Mouse (Mus musculus) lung, embryonic 15.5 days (tissue): ENCODE data around the gene Brwd1. TPM values are rescaled to one million over a fixed set of nuclear protein-coding genes. Genes with fewer than 3 reads are reported as not detected.
"Not testable (repeated sequence)": the region's sequence is repeated elsewhere in the genome, so short reads cannot be mapped to it uniquely, and the experiment has no call there.

Experiments
- ATAC-seq: fragments of 200-750 bp; cut with Nextera tagmentation; 2 replicates; pipeline ENCODE4 v1.8.0; 2017; ENCODE audit warnings: moderate number of reproducible peaks, borderline replicate concordance; ENCODE audit not compliant: low FRiP score, low TSS enrichment; ENCODE audit errors: extremely low read depth
- H3K27ac ChIP-seq: fragments of 300-500 bp; sonication (generic); 2 replicates; pipeline ENCODE4 v1.5.1; 2015; ENCODE audit warnings: moderate library complexity, mild to moderate bottlenecking, inconsistent platforms
- H3K27me3 ChIP-seq: fragments of 300-500 bp; sonication (generic); 2 replicates; pipeline ENCODE4 v1.6.1; 2015; ENCODE audit warnings: inconsistent platforms
- H3K36me3 ChIP-seq: fragments of 300-500 bp; sonication (generic); 2 replicates; pipeline ENCODE4 v1.6.1; 2015; ENCODE audit warnings: inconsistent platforms
- H3K4me1 ChIP-seq: fragments of 300-500 bp; sonication (generic); 2 replicates; pipeline ENCODE4 v1.6.1; 2015; ENCODE audit warnings: inconsistent platforms
- H3K4me2 ChIP-seq: fragments of 300-500 bp; sonication (generic); 2 replicates; pipeline ENCODE4 v1.6.1; 2015; ENCODE audit warnings: inconsistent platforms, mild to moderate bottlenecking, moderate library complexity
- H3K4me3 ChIP-seq: fragments of 300-500 bp; sonication (generic); 2 replicates; pipeline ENCODE4 v1.5.1; 2015; ENCODE audit warnings: mild to moderate bottlenecking, inconsistent platforms
- H3K9ac ChIP-seq: fragments of 300-500 bp; sonication (generic); 2 replicates; pipeline ENCODE4 v1.6.1; 2015; ENCODE audit warnings: inconsistent platforms
- H3K9me3 ChIP-seq: fragments of 300-500 bp; sonication (generic); 2 replicates; pipeline ENCODE4 v1.6.1; 2016; ENCODE audit warnings: inconsistent platforms
- WGBS: fragments of 180-500 bp; shearing (Covaris S2); methylation state at CpG from one replicate; pipeline ENCODE4 v1.1.7; 2015; 5-methylcytosine and 5-hydroxymethylcytosine counted together
- polyA plus RNA-seq: library from polyadenylated mRNA; unstranded; fragments of >200 nt; fragmentation: Nextera tagmentation; extraction: Ambion mirVana; gene quantifications from 2 replicates; pipeline ENCODE4 v1.2.1, GENCODE M21; 2015

Gene Brwd1
- polyA plus RNA-seq, 1 experiment from 2014 or later, result 81.5 TPM

DNA sequence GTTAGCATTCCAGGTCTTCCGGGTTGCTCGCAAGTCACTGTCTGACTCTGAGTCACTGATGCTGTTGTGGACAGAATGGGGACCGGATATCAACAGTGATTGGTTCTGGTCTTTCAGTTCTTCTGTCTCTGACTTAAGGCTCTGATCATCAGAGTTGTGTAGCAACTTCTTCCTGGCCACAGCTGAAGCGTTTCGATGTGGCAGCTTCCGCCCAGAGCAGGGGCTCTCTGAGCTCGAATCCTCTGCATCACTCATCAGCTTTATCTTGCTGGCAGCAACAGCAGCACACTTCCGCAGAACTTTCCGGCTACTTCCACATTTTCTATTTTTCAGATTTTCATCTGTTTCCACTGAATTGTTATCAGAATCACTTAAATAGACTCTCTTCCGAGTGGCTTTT is 78.0 kb downstream of the Brwd1 start:
- no CpG with 5 or more reads among the region's 10 CpGs for WGBS

DNA sequence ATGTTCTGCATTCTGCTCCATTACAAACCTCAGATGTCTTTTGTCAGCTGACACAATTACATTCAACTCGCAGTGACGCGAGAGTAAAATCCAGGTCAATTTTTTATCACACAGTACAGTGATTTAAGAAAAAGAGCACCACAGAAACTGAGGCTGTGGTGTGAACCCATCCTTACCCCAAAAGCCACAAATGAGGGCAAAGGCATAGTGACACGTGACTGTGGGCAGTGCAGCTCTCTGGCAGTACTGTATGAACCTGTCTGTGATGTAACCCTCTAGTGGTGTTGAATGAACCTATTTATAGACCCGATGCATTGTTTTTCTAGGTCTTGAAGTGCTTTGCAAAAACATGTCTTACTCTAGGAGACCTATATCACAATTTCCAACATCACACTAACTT is 83.0 kb downstream of the Brwd1 start:
- Histone ChIP-seq H3K4me3 (no peak overlapping the region), H3K27me3 (no peaks in the 10 kb centered on the region), H3K4me2 (no peak overlapping the region), H3K9me3 (no peaks in the 10 kb centered on the region), H3K9ac (no peak overlapping the region), H3K36me3 (peaks cover 53% of the 10 kb centered on the region), H3K4me1 (no peaks in the 10 kb centered on the region), H3K27ac (no peak overlapping the region)
- ATAC-seq, result no peak
- 75% methylated on average over 5 of the region's 5 CpGs for WGBS

More for the DNA sequence above, 78.0 kb downstream of the Brwd1 start:
- H3K4me3 ChIP-seq, H3K9ac ChIP-seq, H3K9me3 ChIP-seq, H3K27ac ChIP-seq, H3K4me2 ChIP-seq, ATAC-seq, H3K27me3 ChIP-seq, H3K4me1 ChIP-seq: not testable (repeated sequence)
- H3K36me3 ChIP-seq, result peaks cover 41% of the 10 kb centered on the region

DNA sequence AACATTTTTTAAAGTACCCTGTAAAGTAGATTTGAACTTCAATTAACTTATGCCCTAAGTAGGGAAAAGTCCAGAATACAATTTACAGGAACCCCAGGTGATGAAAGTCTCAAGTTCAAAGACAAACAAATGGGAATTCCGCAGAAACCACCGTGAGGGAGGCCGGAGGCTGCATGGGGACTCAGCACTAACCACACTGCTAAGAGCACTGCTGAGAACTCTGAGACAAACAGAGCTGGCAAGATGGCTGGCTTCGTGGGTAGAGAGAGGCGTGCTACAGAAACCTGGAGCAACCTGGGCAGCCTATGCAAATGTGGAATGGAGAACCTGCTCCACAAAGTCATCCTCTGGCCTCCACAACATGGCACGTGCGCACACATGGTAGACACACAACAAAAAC is 86.2 kb downstream of the Brwd1 start:
- Histone ChIP-seq H3K9ac (no peak overlapping the region), H3K9me3 (no peaks in the 10 kb centered on the region), H3K4me2 (no peak overlapping the region), H3K36me3 (peaks cover 40% of the 10 kb centered on the region), H3K4me3 (no peak overlapping the region), H3K4me1 (peaks cover 5% of the 10 kb centered on the region; the same call in 1 of the 2 replicates), H3K27ac (no peak overlapping the region), H3K27me3 (no peaks in the 10 kb centered on the region)
- no peak for ATAC-seq
- 65% methylated on average over 7 of the region's 7 CpGs for WGBS

DNA sequence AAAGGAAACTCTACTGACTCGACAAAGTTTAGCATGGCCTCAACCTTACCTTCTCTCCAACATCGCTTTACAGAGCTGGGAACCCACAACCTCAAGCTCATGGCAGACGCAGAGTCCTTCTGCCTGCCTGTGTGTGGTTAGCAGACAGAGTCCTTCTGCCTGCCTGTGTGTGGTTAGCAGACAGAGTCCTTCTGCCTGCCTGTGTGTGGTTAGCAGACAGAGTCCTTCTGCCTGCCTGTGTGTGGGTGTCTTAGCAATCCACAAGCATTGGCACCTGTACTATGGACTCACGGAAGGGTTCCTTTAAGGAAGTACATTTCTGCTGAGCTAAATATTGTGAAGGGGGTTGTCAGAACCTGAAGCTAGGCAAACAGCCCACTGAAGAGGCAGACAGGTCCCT is 87.8 kb downstream of the Brwd1 start:
- H3K9me3 ChIP-seq, H3K4me2 ChIP-seq, H3K9ac ChIP-seq, ATAC-seq, H3K27ac ChIP-seq, H3K4me1 ChIP-seq, H3K4me3 ChIP-seq, H3K27me3 ChIP-seq: not testable (repeated sequence)
- 88% methylated on average over 4 of the region's 4 CpGs for WGBS
- H3K36me3 ChIP-seq, result peaks cover 27% of the 10 kb centered on the region; the same call in 1 of the 2 replicates

DNA sequence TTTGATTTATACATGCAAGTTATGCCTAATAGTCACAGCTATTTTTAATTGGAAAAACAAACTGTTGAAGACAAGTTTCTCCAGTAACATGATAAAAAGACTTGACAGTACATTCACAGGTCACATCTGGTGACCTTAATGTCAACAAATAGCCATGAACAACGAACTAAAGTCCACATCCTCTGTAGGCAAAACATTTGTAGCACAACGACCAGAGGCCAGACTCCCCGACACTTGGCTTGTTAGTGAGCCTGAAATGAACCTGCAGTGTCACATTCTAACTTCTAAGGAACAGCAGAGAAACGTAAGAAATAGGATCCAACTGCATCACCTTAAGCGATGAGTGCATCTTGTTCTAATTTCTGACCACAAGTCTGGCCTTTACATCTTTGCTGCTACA is 89.7 kb downstream of the Brwd1 start:
- no peak overlapping the region for H3K4me2 ChIP-seq

DNA sequence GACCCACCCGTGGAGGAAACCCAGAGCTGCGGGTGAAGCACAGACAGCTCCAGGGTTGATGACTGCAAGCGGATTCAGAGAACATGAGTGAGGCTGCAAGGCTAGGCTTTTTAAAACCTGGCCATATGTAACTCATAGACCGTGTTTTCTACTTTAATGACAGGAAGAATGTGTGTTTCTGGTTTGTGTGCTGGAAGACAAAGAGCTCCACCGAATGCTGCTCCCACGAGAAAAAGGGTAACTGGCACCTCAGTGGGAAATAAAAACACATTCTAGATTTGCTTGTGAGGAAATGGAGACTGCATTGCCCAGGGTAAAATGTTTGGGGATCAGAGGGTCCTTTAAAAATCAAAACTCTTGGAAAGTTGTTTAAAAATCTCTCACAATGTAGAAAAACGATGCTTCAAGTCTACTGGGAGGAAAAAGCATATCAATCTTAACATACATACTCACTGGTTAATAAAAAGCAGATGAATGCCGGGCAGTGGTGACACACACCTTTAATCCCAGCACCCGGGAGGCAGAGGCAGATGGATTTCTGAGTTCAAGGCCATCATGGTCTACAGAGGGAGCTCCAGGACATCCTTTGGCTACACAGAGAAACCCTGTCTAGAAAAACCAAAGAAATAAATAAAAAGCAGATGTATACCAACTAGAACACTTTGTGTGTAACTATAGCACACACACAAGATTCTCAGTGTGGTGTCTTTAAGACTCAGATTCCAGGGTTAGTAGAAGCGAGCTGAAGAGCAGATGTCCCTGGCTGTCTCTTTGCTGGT is 91.0 kb downstream of the Brwd1 start:
- Histone ChIP-seq H3K4me2 (peak overlapping the region; percentile 68), H3K27ac (peak overlapping the region; percentile 74), H3K9me3 (no peaks in the 10 kb centered on the region), H3K27me3 (no peaks in the 10 kb centered on the region), H3K4me1 (peaks cover 13% of the 10 kb centered on the region), H3K4me3 (peak overlapping the region; percentile 63), H3K36me3 (peaks cover 15% of the 10 kb centered on the region), H3K9ac (peak overlapping the region; percentile 57)
- no peak for ATAC-seq
- 9% methylated on average over 10 of the region's 10 CpGs for WGBS

More for the DNA sequence above, 89.7 kb downstream of the Brwd1 start:
- H3K27me3 ChIP-seq, result no peaks in the 10 kb centered on the region
- no peak for ATAC-seq
- peaks cover 13% of the 10 kb centered on the region for H3K4me1 ChIP-seq
- no peak overlapping the region for H3K9ac ChIP-seq
- H3K4me3 ChIP-seq, result no peak overlapping the region
- 45% methylated on average over 5 of the region's 5 CpGs for WGBS
- no peak overlapping the region for H3K27ac ChIP-seq
- H3K36me3 ChIP-seq, result peaks cover 12% of the 10 kb centered on the region; the same call in 1 of the 2 replicates
- no peaks in the 10 kb centered on the region for H3K9me3 ChIP-seq

DNA sequence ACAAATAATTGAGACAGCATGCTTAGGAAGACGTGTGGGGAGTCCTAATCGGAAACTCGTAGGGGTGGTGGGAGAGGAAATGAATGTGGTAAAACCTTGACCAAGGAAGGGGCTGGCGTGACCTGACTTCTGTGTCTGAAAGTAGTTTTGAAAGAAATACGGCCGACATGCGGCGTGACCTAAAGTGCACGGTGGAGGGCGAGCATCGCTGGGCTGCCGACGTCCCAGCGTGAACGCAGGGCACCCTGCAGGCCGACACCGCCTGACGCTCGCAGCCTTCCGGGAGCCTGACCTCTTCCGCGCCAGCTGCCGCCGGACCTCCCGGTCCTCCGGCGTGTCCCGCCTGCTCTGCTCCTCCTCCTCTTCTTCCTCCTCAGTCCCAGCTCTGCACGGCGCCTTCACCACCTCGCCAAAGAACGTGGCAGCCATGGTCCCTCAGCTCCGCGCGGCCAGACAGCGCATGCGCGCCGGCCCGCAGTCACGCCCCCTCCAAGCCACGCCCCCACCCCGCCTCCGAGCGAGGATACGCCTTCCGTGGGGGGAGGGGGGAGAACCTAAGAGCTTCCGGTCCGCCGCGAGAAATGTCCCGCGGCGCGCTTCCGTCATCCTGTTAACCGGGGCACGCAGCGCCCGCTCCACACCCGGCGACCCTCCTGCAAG is 91.7 kb downstream of the Brwd1 start, which contains the start of gene Psmg1:
Gene Psmg1 (minus strand): TSS at position 499 of the 660 bp plus-strand sequence.
- peak; percentile 94 for ATAC-seq
- Histone ChIP-seq H3K36me3 (peaks cover 18% of the 10 kb centered on the region), H3K9me3 (no peaks in the 10 kb centered on the region), H3K27ac (peak within 1 kb of the TSS; percentile 74), H3K4me1 (peaks cover 13% of the 10 kb centered on the region), H3K27me3 (no peaks in the 10 kb centered on the region), H3K4me3 (peak within 1 kb of the TSS; percentile 63), H3K4me2 (peak within 1 kb of the TSS; percentile 68), H3K9ac (peak within 1 kb of the TSS; percentile 71)
- WGBS, result 0% methylated on average over 61 of the region's 62 CpGs

DNA sequence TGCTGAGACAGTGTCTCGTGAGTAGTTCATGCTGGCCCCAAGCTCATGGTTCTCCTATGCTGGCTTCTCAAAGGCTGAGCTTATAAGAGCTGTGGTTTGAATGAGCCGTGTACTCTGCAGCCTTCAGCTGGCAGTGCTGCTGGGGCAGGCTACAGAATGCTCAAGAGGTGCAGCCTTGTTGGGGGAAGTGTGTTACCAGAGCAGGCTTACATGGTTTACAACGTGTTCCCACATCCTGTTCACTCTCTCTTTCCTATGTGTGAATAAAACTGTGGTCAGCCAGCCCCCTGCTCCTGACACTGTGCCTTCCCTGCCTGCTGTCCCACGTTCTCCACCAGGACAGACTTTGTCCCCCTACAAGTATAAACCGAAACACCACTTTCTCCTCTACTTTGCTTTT is 97.4 kb downstream of the Brwd1 start:
- H3K27ac ChIP-seq, result no peak overlapping the region
- H3K36me3 ChIP-seq, result peaks cover 35% of the 10 kb centered on the region
- no peaks in the 10 kb centered on the region for H3K9me3 ChIP-seq
- H3K9ac ChIP-seq, result no peak overlapping the region
- H3K27me3 ChIP-seq, result no peaks in the 10 kb centered on the region
- no peak for ATAC-seq
- H3K4me2 ChIP-seq, result no peak overlapping the region
- WGBS, result 85% methylated on average over 5 of the region's 5 CpGs
- peaks cover 6% of the 10 kb centered on the region for H3K4me1 ChIP-seq
- no peak overlapping the region for H3K4me3 ChIP-seq

DNA sequence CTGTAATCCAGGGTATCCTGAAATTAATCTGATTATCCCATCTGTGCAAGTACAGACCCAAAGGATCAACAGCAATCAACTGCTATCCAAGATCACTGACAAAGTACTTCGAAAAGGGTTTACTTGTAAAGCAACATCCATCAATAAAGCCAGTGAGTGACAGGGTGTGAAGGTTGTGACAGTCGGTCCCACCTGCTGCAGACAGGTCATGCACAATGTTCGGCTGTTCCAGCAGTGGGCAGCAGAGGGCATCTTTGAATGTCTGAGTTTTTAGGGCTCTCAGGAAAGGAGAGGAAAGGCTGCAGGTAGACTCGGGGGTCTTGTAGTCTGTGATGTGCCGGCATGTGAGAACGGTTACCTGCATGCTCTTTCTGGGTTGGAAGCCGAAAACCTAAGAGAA is 98.7 kb downstream of the Brwd1 start:
- 76% methylated on average over 7 of the region's 7 CpGs for WGBS
- ATAC-seq, result no peak

DNA sequence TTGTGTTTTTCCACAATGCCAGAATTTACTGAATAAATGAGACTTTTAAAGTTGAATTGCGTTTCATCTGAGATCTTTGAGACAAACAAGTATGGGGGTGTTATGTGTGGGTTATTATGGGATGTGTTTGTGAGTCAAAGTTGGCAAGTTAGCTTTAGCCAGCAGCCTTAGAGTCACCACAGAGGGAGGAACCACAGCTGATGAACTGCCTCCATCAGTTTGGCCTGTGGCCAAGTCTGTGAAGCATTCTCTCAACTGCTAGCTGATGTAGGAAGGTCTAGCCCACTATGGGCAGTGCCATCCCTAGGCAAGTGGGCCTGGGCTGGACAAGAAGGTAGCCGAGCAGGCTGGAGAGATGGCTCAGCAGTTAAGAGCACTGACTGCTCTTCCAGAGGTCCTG is 111.5 kb downstream of the Brwd1 start:
- ATAC-seq, result no peak
- Histone ChIP-seq H3K27me3 (no peaks in the 10 kb centered on the region), H3K9ac (no peak overlapping the region), H3K4me3 (no peak overlapping the region), H3K9me3 (no peaks in the 10 kb centered on the region), H3K27ac (no peak overlapping the region), H3K36me3 (no peaks in the 10 kb centered on the region), H3K4me1 (no peaks in the 10 kb centered on the region), H3K4me2 (no peak overlapping the region)
- WGBS, result 71% methylated on average over 2 of the region's 2 CpGs

More for the DNA sequence above, 98.7 kb downstream of the Brwd1 start:
- no peak overlapping the region for H3K4me3 ChIP-seq
- H3K4me1 ChIP-seq, result no peaks in the 10 kb centered on the region
- no peak overlapping the region for H3K4me2 ChIP-seq
- H3K9ac ChIP-seq, result no peak overlapping the region
- H3K27me3 ChIP-seq, result no peaks in the 10 kb centered on the region
- H3K9me3 ChIP-seq, result no peaks in the 10 kb centered on the region
- H3K36me3 ChIP-seq, result peaks cover 35% of the 10 kb centered on the region
- no peak overlapping the region for H3K27ac ChIP-seq

DNA sequence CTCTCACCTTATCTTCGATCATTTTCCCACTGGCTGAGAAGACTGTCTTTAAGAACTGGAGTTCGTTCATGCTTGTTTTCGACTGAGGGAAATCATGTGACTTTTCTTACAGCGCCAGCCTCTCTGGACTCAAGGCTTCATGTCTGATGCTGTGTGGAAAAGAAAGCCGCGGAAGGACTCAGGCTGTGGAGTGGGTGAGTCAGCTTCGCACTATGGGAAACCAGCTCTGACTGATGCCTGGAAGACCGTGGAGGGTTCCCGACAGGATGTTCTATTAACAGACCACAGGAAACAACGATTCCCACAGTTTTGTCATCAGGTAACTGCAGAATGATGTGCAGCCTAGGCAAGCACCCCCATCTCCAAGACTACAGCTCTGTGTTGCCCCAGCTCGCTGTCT is 114.9 kb downstream of the Brwd1 start:
- no peak overlapping the region for H3K4me3 ChIP-seq
- no peak overlapping the region for H3K9ac ChIP-seq
- H3K27ac ChIP-seq, result no peak overlapping the region
- peaks cover 9% of the 10 kb centered on the region for H3K4me1 ChIP-seq
- WGBS, result 44% methylated on average over 11 of the region's 11 CpGs
- H3K4me2 ChIP-seq, result no peak overlapping the region
- ATAC-seq, result no peak
- H3K9me3 ChIP-seq, result no peaks in the 10 kb centered on the region
- no peaks in the 10 kb centered on the region for H3K27me3 ChIP-seq
- H3K36me3 ChIP-seq, result no peaks in the 10 kb centered on the region

DNA sequence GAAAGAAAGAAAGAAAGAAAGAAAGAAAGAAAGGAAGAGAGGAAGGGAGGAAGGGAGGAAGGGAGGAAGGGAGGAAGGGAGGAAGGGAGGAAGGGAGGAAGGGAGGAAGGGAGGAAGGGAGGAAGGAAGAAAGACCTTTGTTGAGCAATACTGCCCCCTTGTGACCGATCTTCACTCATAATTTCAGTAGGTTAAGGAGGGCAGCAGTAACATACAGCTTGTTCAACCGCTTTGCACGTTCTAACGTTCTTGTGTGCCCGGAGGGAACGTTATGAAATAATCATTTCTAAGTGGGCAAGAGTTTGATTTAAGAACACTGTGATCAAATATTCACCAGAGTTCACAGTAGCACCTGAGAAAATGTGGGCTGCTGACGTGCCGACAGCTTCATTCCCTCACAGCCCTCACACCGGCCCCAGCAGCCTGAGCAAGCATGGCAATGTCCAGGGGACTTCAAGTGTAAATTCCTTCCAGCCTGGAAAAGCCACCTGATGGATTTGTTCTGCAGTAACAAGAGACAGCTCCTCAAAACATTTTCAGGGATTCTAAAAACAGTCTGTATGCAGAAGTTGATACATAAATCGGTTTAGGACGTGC is 117.8 kb downstream of the Brwd1 start:
- Histone ChIP-seq H3K27me3 (no peaks in the 10 kb centered on the region), H3K4me2 (0 out of 2 replicates have a peak overlapping the region, but pooled peaks have one; percentile 22), H3K4me3 (no peak overlapping the region), H3K9ac (no peak overlapping the region), H3K9me3 (no peaks in the 10 kb centered on the region), H3K27ac (no peak overlapping the region), H3K36me3 (no peaks in the 10 kb centered on the region), H3K4me1 (peaks cover 9% of the 10 kb centered on the region)
- ATAC-seq, result 0 out of 2 replicates have a peak, but pooled peaks have one; percentile 55
- 36% methylated on average over 11 of the region's 11 CpGs for WGBS
